In genomic region chr8:87613701-87614100, GRCm38 (mm10) we compare ENCODE assay signal across 26 mouse cellular contexts. TPM values are rescaled to one million over a fixed set of nuclear protein-coding genes. Genes with fewer than 3 reads are reported as not detected.
DNase-seq lines count a peak whose midpoint lies in the region; ATAC-seq and TF ChIP-seq lines count a peak whose summit lies in the region.
"Had no signal": no experiment of that assay in that cellular context is flagged by ENCODE, and none has a peak within 500 bp of the region (broad histone marks: within the 10 kb centered on the region; RNA-seq: fewer than 3 reads in every experiment).

No protein-coding gene starts in this region.

- no peak overlapping the region for H3K9ac ChIP-seq in forebrain, embryonic 14.5 days (ENCODE audit: low read length)
- H3K9ac ChIP-seq in forebrain, embryonic 11.5 days (ENCODE audit: low read length), result no peak overlapping the region
- no peak overlapping the region for H3K9ac ChIP-seq in CH12.LX (ENCODE audit: insufficient read depth, low read depth)
- H3K9ac ChIP-seq: heart, embryonic 12.5 days; hindbrain, embryonic 15.5 days; midbrain, embryonic 12.5 days had no signal

- WGBS in forebrain, embryonic 14.5 days, result 90% methylated on average over 1 of the region's 1 CpGs
- 86% methylated on average over 1 of the region's 1 CpGs for WGBS in forebrain, embryonic 11.5 days

- TF ChIP-seq EP300 in CH12.LX (IDR thresholded peaks at IDR 0.05; ENCODE audit: low read length), result no peak

- TF ChIP-seq POLR2A in CH12.LX (IDR thresholded peaks at IDR 0.05; ENCODE audit: low read depth, low read length), result no peak
- TF ChIP-seq POLR2A in embryonic fibroblast, embryonic 13.5 days (IDR thresholded peaks at IDR 0.05; ENCODE audit: low read depth, low read length), result no peak

- DNase-seq in forebrain, embryonic 14.5 days (ENCODE audit: low spot score), result peak; percentile 21
- no peak for DNase-seq in forebrain, embryonic 11.5 days (ENCODE audit: low spot score)
- no peak for DNase-seq in layer of hippocampus, adult 2 months (ENCODE audit: low spot score in 2 of 2)
- DNase-seq in layer of hippocampus, adult 18-20 months (ENCODE audit: low spot score in 2 of 2), result no peak
- DNase-seq in CH12.LX (ENCODE audit: extremely low read depth), result no peak
- DNase-seq in urinary bladder, postnatal 25 days (ENCODE audit: low spot score), result no peak
- no peak for DNase-seq in left cerebral cortex, postnatal 36 days (ENCODE audit: low spot score in 2 of 2)
- DNase-seq: adrenal gland, adult 2 months; B cell, adult 2 months; cerebellum, adult 9-11 months; kidney, adult 11 months; kidney, postnatal 10 days; lung, adult 2 months had no signal

- intact Hi-C loops in left cerebral cortex, postnatal 36 days (cut with DNase I), result no loop called here

- H3K27me3 ChIP-seq in forebrain, embryonic 14.5 days (replicated peaks; ENCODE audit: control insufficient read depth, insufficient read depth, low read length), result no peaks in the 10 kb centered on the region
- no peaks in the 10 kb centered on the region for H3K27me3 ChIP-seq in forebrain, embryonic 11.5 days (ENCODE audit: control insufficient read depth, insufficient read depth, low read length)
- no peaks in the 10 kb centered on the region for H3K27me3 ChIP-seq in CH12.LX (replicated peaks)
- H3K27me3 ChIP-seq: hindbrain, embryonic 15.5 days; midbrain, embryonic 12.5 days had no signal

- H3K4me3 ChIP-seq in forebrain, embryonic 14.5 days (ENCODE audit: low read depth, low read length), result no peak overlapping the region
- no peak overlapping the region for H3K4me3 ChIP-seq in forebrain, embryonic 11.5 days (ENCODE audit: low read depth, low read length)
- H3K4me3 ChIP-seq in layer of hippocampus, adult 2 months, result no peak overlapping the region
- H3K4me3 ChIP-seq in CH12.LX (replicated peaks in 1 of 3; ENCODE audit: low read depth in 2 of 3, low read length in 2 of 3, poor library complexity in 1 of 3), result no peak overlapping the region
- H3K4me3 ChIP-seq in embryonic fibroblast, embryonic 13.5 days (ENCODE audit: insufficient read depth, low read length), result no peak overlapping the region
- H3K4me3 ChIP-seq: embryonic facial prominence, embryonic 10.5 days; erythroblast, embryonic 14.5 days; heart, embryonic 12.5 days; hindbrain, embryonic 15.5 days; limb, embryonic 10.5 days; midbrain, embryonic 12.5 days; myocyte had no signal

- no peak for ATAC-seq in forebrain, embryonic 14.5 days
- no peak for ATAC-seq in forebrain, embryonic 11.5 days (replicated peaks; ENCODE audit: low FRiP score)

- peak; percentile 2 for TF ChIP-seq RAD21 in CH12.LX (IDR thresholded peaks at IDR 0.05; ENCODE audit: low read depth, low read length)

- no peaks in the 10 kb centered on the region for H3K79me2 ChIP-seq in CH12.LX (replicated peaks; ENCODE audit: control insufficient read depth, extremely low read depth, insufficient read depth, poor library complexity, severe bottlenecking)

- no peak overlapping the region for H3K4me2 ChIP-seq in forebrain, embryonic 14.5 days (ENCODE audit: low read length)
- no peak overlapping the region for H3K4me2 ChIP-seq in forebrain, embryonic 11.5 days (ENCODE audit: low read depth, low read length, severe bottlenecking)
- H3K4me2 ChIP-seq in CH12.LX (ENCODE audit: insufficient read depth, low read depth, poor library complexity, severe bottlenecking), result no peak overlapping the region
- H3K4me2 ChIP-seq: heart, embryonic 12.5 days; hindbrain, embryonic 15.5 days; liver, embryonic 11.5 days; midbrain, embryonic 12.5 days had no signal

- in situ Hi-C loops in CH12.LX (cut with MboI; ENCODE audit: low pct_ligation_motif_present, low pct_unique_long_range_greater_than_20kb, low sequenced_read_pairs), result no loop called here

- TF ChIP-seq CTCF in layer of hippocampus, adult 2 months (conservative IDR thresholded peaks at IDR 0.05), result peak; percentile 44
- TF ChIP-seq CTCF in CH12.LX (conservative IDR thresholded peaks at IDR 0.05 in 1 of 2, IDR thresholded peaks at IDR 0.05 in 1 of 2; ENCODE audit: low read depth in 2 of 2, low read length in 2 of 2), result 0 out of 4 replicates have a peak, but pooled peaks of 1 of the 2 experiments have one; percentile 2
- 0 out of 2 replicates have a peak, but pooled peaks have one; percentile 15 for TF ChIP-seq CTCF in embryonic fibroblast, embryonic 13.5 days (IDR thresholded peaks at IDR 0.05; ENCODE audit: borderline replicate concordance, insufficient read depth, low read length)

- dilution Hi-C loops in CH12.LX (cut with MboI; ENCODE audit: extremely low pct_ligation_motif_present, extremely low pct_unique_long_range_greater_than_20kb, low sequenced_read_pairs), result no loop called here

- no peaks in the 10 kb centered on the region for H3K4me1 ChIP-seq in forebrain, embryonic 14.5 days (ENCODE audit: control insufficient read depth, insufficient read depth, low read length)
- H3K4me1 ChIP-seq in forebrain, embryonic 11.5 days (replicated peaks; ENCODE audit: control insufficient read depth, insufficient read depth, low read length), result no peaks in the 10 kb centered on the region
- H3K4me1 ChIP-seq in CH12.LX (ENCODE audit: control insufficient read depth in 1 of 2, insufficient read depth in 2 of 2), result peaks cover 0 to 23% of the 10 kb centered on the region in 2 experiments; a peak in 2 of 4 replicates
- no peaks in the 10 kb centered on the region for H3K4me1 ChIP-seq in embryonic fibroblast, embryonic 13.5 days (ENCODE audit: control insufficient read depth, insufficient read depth, low read length)
- H3K4me1 ChIP-seq: heart, embryonic 12.5 days had no signal

- H3K36me3 ChIP-seq in forebrain, embryonic 14.5 days (ENCODE audit: control insufficient read depth, insufficient read depth, low read length), result no peaks in the 10 kb centered on the region
- H3K36me3 ChIP-seq in forebrain, embryonic 11.5 days (ENCODE audit: control insufficient read depth, insufficient read depth, low read length), result no peaks in the 10 kb centered on the region
- no peaks in the 10 kb centered on the region for H3K36me3 ChIP-seq in CH12.LX (replicated peaks in 1 of 2; ENCODE audit: control insufficient read depth in 1 of 2, insufficient read depth in 1 of 2, low read length in 1 of 2)
- H3K36me3 ChIP-seq: embryonic facial prominence, embryonic 10.5 days; heart, embryonic 12.5 days; hindbrain, embryonic 15.5 days; limb, embryonic 10.5 days; midbrain, embryonic 12.5 days had no signal

- H3K9me3 ChIP-seq in forebrain, embryonic 14.5 days (replicated peaks; ENCODE audit: control insufficient read depth, low read length), result no peaks in the 10 kb centered on the region
- H3K9me3 ChIP-seq in forebrain, embryonic 11.5 days (ENCODE audit: control insufficient read depth, low read length), result no peaks in the 10 kb centered on the region
- H3K9me3 ChIP-seq in CH12.LX (replicated peaks; ENCODE audit: low read length), result no peaks in the 10 kb centered on the region
- H3K9me3 ChIP-seq: embryonic facial prominence, embryonic 10.5 days; heart, embryonic 12.5 days; hindbrain, embryonic 15.5 days; limb, embryonic 10.5 days; midbrain, embryonic 12.5 days had no signal

- no peak overlapping the region for H3K27ac ChIP-seq in forebrain, embryonic 14.5 days (ENCODE audit: low read depth, low read length)
- no peak overlapping the region for H3K27ac ChIP-seq in forebrain, embryonic 11.5 days (ENCODE audit: low read depth, low read length)
- H3K27ac ChIP-seq in layer of hippocampus, adult 2 months, result no peak overlapping the region
- no peak overlapping the region for H3K27ac ChIP-seq in CH12.LX (ENCODE audit: insufficient read depth, low read depth)
- no peak overlapping the region for H3K27ac ChIP-seq in embryonic fibroblast, embryonic 13.5 days (ENCODE audit: insufficient read depth, low read length)
- H3K27ac ChIP-seq: embryonic facial prominence, embryonic 10.5 days; hindbrain, embryonic 15.5 days; limb, embryonic 10.5 days; midbrain, embryonic 12.5 days had no signal

TF ChIP-seq in CH12.LX, 34 proteins besides CTCF, POLR2A, EP300 and RAD21:
- TF ChIP-seq ZKSCAN1 (IDR thresholded peaks at IDR 0.05; ENCODE audit: borderline replicate concordance, low read depth, low read length) (no peak), IRF4 (IDR thresholded peaks at IDR 0.05; ENCODE audit: low read depth, low read length) (no peak), E2F4 (IDR thresholded peaks at IDR 0.05; ENCODE audit: insufficient replicate concordance, low read depth, low read length) (no peak), JUND (conservative IDR thresholded peaks at IDR 0.05; ENCODE audit: low read depth, low read length) (no peak), CHD2 (IDR thresholded peaks at IDR 0.05; ENCODE audit: low read length) (no peak), ETS1 (conservative IDR thresholded peaks at IDR 0.05; ENCODE audit: low read depth, low read length) (no peak), POLR2AphosphoS2 (IDR thresholded peaks at IDR 0.05; ENCODE audit: low read depth, low read length) (no peak), MYC (IDR thresholded peaks at IDR 0.05; ENCODE audit: low read depth, low read length) (no peak), ZNF384 (IDR thresholded peaks at IDR 0.05; ENCODE audit: low read depth, low read length) (no peak)
TF ChIP-seq in CH12.LX: peak in this region for 0.

RNA-seq across cellular contexts. Expression of gene 4933402J07Rik, which starts 50.0 kb away (rescaled TPM):
- polyA plus RNA-seq in forebrain, embryonic 14.5 days (2014; fragmentation: Nextera tagmentation; extraction: Ambion mirVana), result not detected in 2 replicates
- not detected in 2 replicates for polyA plus RNA-seq in forebrain, embryonic 11.5 days (2014; fragmentation: Nextera tagmentation; extraction: Ambion mirVana)
- not detected for total RNA-seq in layer of hippocampus, adult 2 months (2021)
- total RNA-seq in layer of hippocampus, adult 18-20 months (2021), result not detected
- not detected in 2 replicates for total RNA-seq in CH12.LX (2012; rRNA removed)
- total RNA-seq in CH12.LX (2014; rRNA removed), result not detected in 2 replicates
- polyA plus RNA-seq in CH12.LX (2012; ENCODE audit: insufficient read length, low read depth), result not detected in 2 replicates
- polyA plus RNA-seq in embryonic fibroblast, embryonic 13.5 days (2011; ENCODE audit: insufficient read length, low read depth, missing spikeins), result not detected in 2 replicates
- total RNA-seq in left cerebral cortex, postnatal 36 days (2021), result not detected
- total RNA-seq: adrenal gland, adult 2 months; gastrocnemius, adult 8-10 months; granulocyte monocyte progenitor cell, adult 5-6 weeks; heart, postnatal 25 days had no signal
- polyA plus RNA-seq: adrenal gland, adult 2 months; embryonic facial prominence, embryonic 10.5 days; erythroblast, embryonic 14.5 days; heart, embryonic 12.5 days; hindbrain, embryonic 15.5 days; limb, embryonic 10.5 days; liver, embryonic 11.5 days; lung, adult 2 months; midbrain, embryonic 12.5 days; myocyte; neural tube, embryonic 14.5 days had no signal
